In the genomic region with DNA sequence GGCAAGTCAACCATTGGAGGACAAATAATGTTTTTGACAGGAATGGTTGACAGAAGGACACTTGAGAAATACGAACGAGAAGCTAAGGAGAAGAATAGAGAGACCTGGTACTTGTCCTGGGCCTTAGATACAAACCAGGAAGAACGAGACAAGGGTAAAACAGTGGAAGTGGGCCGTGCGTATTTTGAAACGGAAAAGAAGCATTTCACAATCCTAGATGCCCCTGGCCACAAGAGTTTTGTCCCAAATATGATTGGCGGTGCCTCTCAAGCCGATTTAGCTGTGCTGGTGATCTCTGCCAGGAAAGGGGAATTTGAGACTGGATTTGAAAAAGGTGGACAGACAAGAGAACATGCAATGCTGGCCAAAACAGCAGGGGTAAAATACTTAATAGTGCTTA, we compare ENCODE assay signal across 8 mouse cellular contexts. TPM values are rescaled to one million over a fixed set of nuclear protein-coding genes. Genes with fewer than 3 reads are reported as not detected.
DNase-seq lines count a peak whose midpoint lies in the region; ATAC-seq and TF ChIP-seq lines count a peak whose summit lies in the region.

No protein-coding gene starts in this region.

- DNase-seq in kidney, postnatal 0 days (ENCODE audit: low spot score): no peak
- no peak for DNase-seq in kidney, postnatal 14 days
- no peak for DNase-seq in forebrain, embryonic 10.5 days (ENCODE audit: extremely low spot score, low spot score)
- DNase-seq in thymus, postnatal 10 days (ENCODE audit: low spot score in 2 of 2): no peak
- no peak for DNase-seq in embryo, embryonic 11 days
- DNase-seq in cerebellum, adult 8-10 months: no peak

- 0 out of 2 replicates have a peak, but pooled peaks cover 4% of the 10 kb centered on the region for H3K27me3 ChIP-seq in kidney, postnatal 0 days (ENCODE audit: insufficient read depth, low read length)
- H3K27me3 ChIP-seq in forebrain, embryonic 10.5 days (ENCODE audit: poor library complexity, severe bottlenecking): peaks cover 68% of the 10 kb centered on the region
- H3K27me3 ChIP-seq in limb, embryonic 13.5 days: peaks cover 44% of the 10 kb centered on the region
- peaks cover 7% of the 10 kb centered on the region; the same call in 1 of the 2 replicates for H3K27me3 ChIP-seq in neural tube, embryonic 15.5 days (replicated peaks)

- H3K4me1 ChIP-seq in kidney, postnatal 0 days (replicated peaks; ENCODE audit: insufficient read depth, low read length): no peaks in the 10 kb centered on the region
- peaks cover 17% of the 10 kb centered on the region for H3K4me1 ChIP-seq in forebrain, embryonic 10.5 days
- no peaks in the 10 kb centered on the region for H3K4me1 ChIP-seq in limb, embryonic 13.5 days
- H3K4me1 ChIP-seq in neural tube, embryonic 15.5 days: peaks cover 12% of the 10 kb centered on the region

- 71% methylated on average over 8 of the region's 8 CpGs for WGBS in kidney, postnatal 0 days
- WGBS in forebrain, embryonic 10.5 days: 74% methylated on average over 8 of the region's 8 CpGs
- 78% methylated on average over 8 of the region's 8 CpGs for WGBS in limb, embryonic 13.5 days
- WGBS in neural tube, embryonic 15.5 days: 66% methylated on average over 8 of the region's 8 CpGs

- H3K36me3 ChIP-seq in kidney, postnatal 0 days (ENCODE audit: insufficient read depth, low read length): no peaks in the 10 kb centered on the region
- peaks cover 6% of the 10 kb centered on the region for H3K36me3 ChIP-seq in forebrain, embryonic 10.5 days (replicated peaks)
- no peaks in the 10 kb centered on the region for H3K36me3 ChIP-seq in limb, embryonic 13.5 days
- H3K36me3 ChIP-seq in neural tube, embryonic 15.5 days: no peaks in the 10 kb centered on the region

- peak overlapping the region; percentile 62 for H3K4me2 ChIP-seq in kidney, postnatal 0 days (ENCODE audit: low read length)
- H3K4me2 ChIP-seq in limb, embryonic 13.5 days (replicated peaks): peak overlapping the region; percentile 59
- H3K4me2 ChIP-seq in neural tube, embryonic 15.5 days: peak overlapping the region; percentile 57

- no peak overlapping the region for H3K27ac ChIP-seq in kidney, postnatal 0 days
- H3K27ac ChIP-seq in forebrain, embryonic 10.5 days: no peak overlapping the region
- H3K27ac ChIP-seq in limb, embryonic 13.5 days: no peak overlapping the region
- H3K27ac ChIP-seq in neural tube, embryonic 15.5 days (replicated peaks): no peak overlapping the region

- H3K4me3 ChIP-seq in kidney, postnatal 0 days (replicated peaks; ENCODE audit: low read depth, low read length): peak overlapping the region; percentile 55
- H3K4me3 ChIP-seq in forebrain, embryonic 10.5 days: peak overlapping the region; percentile 67
- peak overlapping the region; percentile 58 for H3K4me3 ChIP-seq in limb, embryonic 13.5 days
- peak overlapping the region; percentile 61 for H3K4me3 ChIP-seq in neural tube, embryonic 15.5 days (replicated peaks)

- no peak for ATAC-seq in kidney, postnatal 0 days (replicated peaks; ENCODE audit: low FRiP score, low read depth)
- ATAC-seq in limb, embryonic 13.5 days (ENCODE audit: low FRiP score, low read depth): no peak
- ATAC-seq in neural tube, embryonic 15.5 days (ENCODE audit: low FRiP score): no peak

- H3K9ac ChIP-seq in kidney, postnatal 0 days (ENCODE audit: low read depth, low read length): no peak overlapping the region
- no peak overlapping the region for H3K9ac ChIP-seq in limb, embryonic 13.5 days
- H3K9ac ChIP-seq in neural tube, embryonic 15.5 days (replicated peaks): peak overlapping the region; percentile 67; the same call in 1 of the 2 replicates

- no peaks in the 10 kb centered on the region for H3K9me3 ChIP-seq in kidney, postnatal 0 days (replicated peaks; ENCODE audit: low read length)
- no peaks in the 10 kb centered on the region for H3K9me3 ChIP-seq in forebrain, embryonic 10.5 days
- H3K9me3 ChIP-seq in limb, embryonic 13.5 days: no peaks in the 10 kb centered on the region
- no peaks in the 10 kb centered on the region for H3K9me3 ChIP-seq in neural tube, embryonic 15.5 days (replicated peaks)

- TF ChIP-seq CTCF in kidney, postnatal 0 days (IDR thresholded peaks at IDR 0.05; ENCODE audit: low read depth): no peak

RNA-seq across cellular contexts. Expression of gene Gspt2, which starts 1.0 kb away (rescaled TPM):
- polyA plus RNA-seq in kidney, postnatal 0 days (2015; fragmentation: Nextera tagmentation; extraction: Ambion mirVana): 3.8 and 4.8 TPM in 2 replicates
- 9.5 and 12.3 TPM in 2 replicates for polyA plus RNA-seq in forebrain, embryonic 10.5 days (2016; fragmentation: Nextera tagmentation; extraction: Ambion mirVana)
- polyA plus RNA-seq in limb, embryonic 13.5 days (2015; fragmentation: Nextera tagmentation; extraction: Ambion mirVana): 7.4 and 7.9 TPM in 2 replicates
- 21.8 and 23.5 TPM in 2 replicates for polyA plus RNA-seq in neural tube, embryonic 15.5 days (2015; fragmentation: Nextera tagmentation; extraction: Ambion mirVana)
